Mouse (Mus musculus) cerebellum, adult 9-10 months (tissue): ENCODE results near the gene Neurod4.
"Not testable (repeated sequence)": the region's sequence is repeated elsewhere in the genome, so short reads cannot be mapped to it uniquely, and the experiment has no call there.

Source experiments
- DNase-seq: peaks from one replicate; pipeline ENCODE4 v3.0.0; 2022

The Neurod4 gene

GRCm38 (mm10) chr10:130280066-130280465, at the start of gene Neurod4:
Neurod4 (minus strand) TSS chr10:130280240.
- no peak for DNase-seq

- DNase-seq, result no peak
Observed at GRCm38 (mm10) chr10:130324243-130324642, 44.2 kb upstream of the Neurod4 start.

- DNase-seq, result no peak
Observed at GRCm38 (mm10) chr10:130322637-130323036, 42.6 kb upstream of the Neurod4 start, which contains the start of gene Tespa1. Tespa1 (plus strand) TSS chr10:130322870.

GRCm38 (mm10) chr10:130322062-130322461, 42.0 kb upstream of the Neurod4 start:
- DNase-seq, result no peak

- no peak for DNase-seq
Observed at GRCm38 (mm10) chr10:130320715-130321114, 40.7 kb upstream of the Neurod4 start.

GRCm38 (mm10) chr10:130318720-130319119, 38.7 kb upstream of the Neurod4 start:
- DNase-seq, result no peak

GRCm38 (mm10) chr10:130315846-130316245, 35.8 kb upstream of the Neurod4 start:
- no peak for DNase-seq

GRCm38 (mm10) chr10:130314110-130314829, 34.2 kb upstream of the Neurod4 start:
- DNase-seq, result no peak

GRCm38 (mm10) chr10:130313531-130313930, 33.5 kb upstream of the Neurod4 start:
- DNase-seq, result no peak

GRCm38 (mm10) chr10:130311534-130312227, 31.6 kb upstream of the Neurod4 start:
- no peak for DNase-seq

GRCm38 (mm10) chr10:130304138-130304537, 24.1 kb upstream of the Neurod4 start:
- DNase-seq, result not testable (repeated sequence)

GRCm38 (mm10) chr10:130298748-130299147, 18.7 kb upstream of the Neurod4 start:
- peak; percentile 15 for DNase-seq

- no peak for DNase-seq
Observed at GRCm38 (mm10) chr10:130293741-130294408, 13.8 kb upstream of the Neurod4 start.

GRCm38 (mm10) chr10:130288007-130288406, 8.0 kb upstream of the Neurod4 start:
- no peak for DNase-seq

GRCm38 (mm10) chr10:130287201-130287600, 7.2 kb upstream of the Neurod4 start:
- no peak for DNase-seq

GRCm38 (mm10) chr10:130281982-130282449, 2.0 kb upstream of the Neurod4 start:
- DNase-seq, result no peak

- DNase-seq, result no peak
Observed at GRCm38 (mm10) chr10:130276496-130276895, 3.5 kb downstream of the Neurod4 start.

GRCm38 (mm10) chr10:130275759-130276158, 4.3 kb downstream of the Neurod4 start:
- no peak for DNase-seq

- peak; percentile 75 for DNase-seq
Observed at GRCm38 (mm10) chr10:130263203-130263602, 16.8 kb downstream of the Neurod4 start.

- DNase-seq, result no peak
Observed at GRCm38 (mm10) chr10:130259483-130259882, 20.6 kb downstream of the Neurod4 start.

GRCm38 (mm10) chr10:130244271-130244670, 35.8 kb downstream of the Neurod4 start:
- DNase-seq, result peak; percentile 39

- no peak for DNase-seq
Observed at GRCm38 (mm10) chr10:130238318-130239209, 41.5 kb downstream of the Neurod4 start.
